Mouse (Mus musculus): ENCODE data around the gene Uso1. TPM values are rescaled to one million over a fixed set of nuclear protein-coding genes. Genes with fewer than 3 reads are reported as not detected.

The Uso1 gene
- polyA plus RNA-seq (2017; shearing (Covaris generic)), result 10 to 100 TPM; 40.3 to 56.6 TPM

GRCm38 (mm10) chr5:92137239-92138046 lies at the start of gene Uso1:
Gene Uso1, plus strand, starts transcription at chr5:92137938.

GRCm38 (mm10) chr5:92215308-92215707 lies 77.6 kb downstream of the Uso1 start, which contains the start of gene U90926:
Gene U90926, minus strand, starts transcription at chr5:92215408.

Other genes with a start within 250 kb of the Uso1 start
- 100 to 1,000 TPM in 1 of 2 experiments, 10 to 100 TPM in 1; 96.0 to 142 TPM for gene Rchy1, start 174.9 kb upstream of the Uso1 start, polyA plus RNA-seq (2017; shearing (Covaris generic))
- gene Odaph, start 150.5 kb upstream of the Uso1 start, polyA plus RNA-seq (2017; shearing (Covaris generic)), result under 1 TPM in 1 of 2 experiments, not detected in 1; 0.76 TPM
- gene Cdkl2, start 94.1 kb upstream of the Uso1 start, polyA plus RNA-seq (2017; shearing (Covaris generic)), result 1 to 10 TPM; 4.8 to 5.4 TPM
- 100 to 1,000 TPM; 159 to 181 TPM for gene G3bp2, start 54.2 kb upstream of the Uso1 start, polyA plus RNA-seq (2017; shearing (Covaris generic))
- gene U90926, start 77.5 kb downstream of the Uso1 start, polyA plus RNA-seq (2017; shearing (Covaris generic)), result not detected
- under 1 TPM; 0.30 to 0.87 TPM for gene Ppef2, start 118.3 kb downstream of the Uso1 start, polyA plus RNA-seq (2017; shearing (Covaris generic))
- 10 to 100 TPM; 10.8 to 13.4 TPM for gene Naaa, start 140.2 kb downstream of the Uso1 start, polyA plus RNA-seq (2017; shearing (Covaris generic))
- gene Sdad1, start 172.5 kb downstream of the Uso1 start, polyA plus RNA-seq (2017; shearing (Covaris generic)), result 10 to 100 TPM; 33.4 to 54.3 TPM
- gene Cxcl9, start 190.1 kb downstream of the Uso1 start, polyA plus RNA-seq (2017; shearing (Covaris generic)), result 1 to 10 TPM in 1 of 2 experiments, under 1 TPM in 1; 0.47 to 2.1 TPM
- 10 to 100 TPM in 1 of 2 experiments, 1 to 10 TPM in 1; 6.7 to 12.1 TPM for gene Art3, start 193.9 kb downstream of the Uso1 start, polyA plus RNA-seq (2017; shearing (Covaris generic))
- gene Cxcl10, start 211.0 kb downstream of the Uso1 start, polyA plus RNA-seq (2017; shearing (Covaris generic)), result 10 to 100 TPM in 1 of 2 experiments, 1 to 10 TPM in 1; 7.2 to 21.2 TPM